Mouse (Mus musculus): ENCODE data around the gene Sctr. TPM values are rescaled to one million over a fixed set of nuclear protein-coding genes. Genes with fewer than 3 reads are reported as not detected.
A peak's percentile ranks its signal among the peaks of the same experiment; 100 is the strongest.

Sctr gene
- 0.45 and 0.52 TPM in 2 replicates for polyA plus RNA-seq (2015; fragmentation: Nextera tagmentation; extraction: Ambion mirVana)

- peak; percentile 73 for ATAC-seq
- peak within 1 kb of the TSS; percentile 81 for H3K4me2 ChIP-seq
- WGBS, result 1% methylated on average over 39 of the region's 39 CpGs
- H3K9me3 ChIP-seq (replicated peaks), result no peaks in the 10 kb centered on the region
- peak within 1 kb of the TSS; percentile 61 for H3K9ac ChIP-seq
- H3K36me3 ChIP-seq (ENCODE audit: poor library complexity, severe bottlenecking), result no peaks in the 10 kb centered on the region
- H3K27me3 ChIP-seq, result peaks cover 21% of the 10 kb centered on the region; the same call in 1 of the 2 replicates
- no peak within 1 kb of the TSS for H3K27ac ChIP-seq
- H3K4me1 ChIP-seq, result peaks cover 26% of the 10 kb centered on the region
- H3K4me3 ChIP-seq, result peak within 1 kb of the TSS; percentile 46
Observed at GRCm38 (mm10) chr1:120006844-120007790, at the start of gene Sctr. TSS of gene Sctr (plus strand) at chr1:120006894.

- 72% methylated on average over 9 of the region's 9 CpGs for WGBS
- Histone ChIP-seq H3K27me3 (no peaks in the 10 kb centered on the region), H3K9me3 (replicated peaks) (no peaks in the 10 kb centered on the region), H3K4me1 (no peaks in the 10 kb centered on the region), H3K36me3 (ENCODE audit: poor library complexity, severe bottlenecking) (no peaks in the 10 kb centered on the region), H3K4me3 (no peak overlapping the region), H3K9ac (no peak overlapping the region), H3K27ac (no peak overlapping the region), H3K4me2 (no peak overlapping the region)
- ATAC-seq, result peak; percentile 67; the same call in 1 of the 2 replicates
Observed at GRCm38 (mm10) chr1:119957716-119958222, 48.9 kb upstream of the Sctr start.

- Histone ChIP-seq H3K27ac (no peak overlapping the region), H3K9ac (no peak overlapping the region), H3K27me3 (no peaks in the 10 kb centered on the region), H3K4me2 (no peak overlapping the region), H3K4me1 (no peaks in the 10 kb centered on the region), H3K36me3 (ENCODE audit: poor library complexity, severe bottlenecking) (no peaks in the 10 kb centered on the region), H3K9me3 (replicated peaks) (no peaks in the 10 kb centered on the region), H3K4me3 (no peak overlapping the region)
- ATAC-seq, result peak; percentile 39; the same call in 1 of the 2 replicates
- WGBS, result 92% methylated on average over 4 of the region's 4 CpGs
Observed at GRCm38 (mm10) chr1:119959464-119959863, 47.2 kb upstream of the Sctr start.

GRCm38 (mm10) chr1:119959920-119960319 lies 46.8 kb upstream of the Sctr start:
- WGBS, result 69% methylated on average over 7 of the region's 7 CpGs
- no peak overlapping the region for H3K27ac ChIP-seq

GRCm38 (mm10) chr1:119965804-119966514 lies 40.7 kb upstream of the Sctr start:
- Histone ChIP-seq H3K36me3 (ENCODE audit: poor library complexity, severe bottlenecking) (no peaks in the 10 kb centered on the region), H3K9me3 (replicated peaks) (no peaks in the 10 kb centered on the region), H3K27ac (no peak overlapping the region), H3K4me2 (no peak overlapping the region), H3K4me3 (no peak overlapping the region), H3K4me1 (no peaks in the 10 kb centered on the region), H3K9ac (no peak overlapping the region), H3K27me3 (no peaks in the 10 kb centered on the region)
- no peak for ATAC-seq
- WGBS, result 66% methylated on average over 12 of the region's 12 CpGs

More at GRCm38 (mm10) chr1:119959920-119960319, 46.8 kb upstream of the Sctr start:
- Histone ChIP-seq H3K4me2 (no peak overlapping the region), H3K27me3 (no peaks in the 10 kb centered on the region), H3K9ac (no peak overlapping the region), H3K36me3 (ENCODE audit: poor library complexity, severe bottlenecking) (no peaks in the 10 kb centered on the region), H3K4me3 (no peak overlapping the region), H3K4me1 (no peaks in the 10 kb centered on the region), H3K9me3 (replicated peaks) (no peaks in the 10 kb centered on the region)
- no peak for ATAC-seq

- WGBS, result 38% methylated on average over 4 of the region's 4 CpGs
- Histone ChIP-seq H3K36me3 (ENCODE audit: poor library complexity, severe bottlenecking) (no peaks in the 10 kb centered on the region), H3K4me1 (no peaks in the 10 kb centered on the region), H3K4me2 (no peak overlapping the region), H3K9me3 (replicated peaks) (no peaks in the 10 kb centered on the region), H3K27me3 (no peaks in the 10 kb centered on the region), H3K27ac (no peak overlapping the region), H3K9ac (no peak overlapping the region), H3K4me3 (no peak overlapping the region)
- no peak for ATAC-seq
Observed at GRCm38 (mm10) chr1:119973117-119973516, 33.6 kb upstream of the Sctr start.

- no peak for ATAC-seq
- H3K4me2 ChIP-seq, result no peak overlapping the region
- H3K9ac ChIP-seq, result no peak overlapping the region
- WGBS, result 90% methylated on average over 4 of the region's 4 CpGs
- H3K4me1 ChIP-seq, result no peaks in the 10 kb centered on the region
- no peak overlapping the region for H3K4me3 ChIP-seq
- H3K27me3 ChIP-seq, result no peaks in the 10 kb centered on the region
- H3K9me3 ChIP-seq (replicated peaks), result 0 out of 2 replicates have a peak, but pooled peaks cover 1% of the 10 kb centered on the region
- no peaks in the 10 kb centered on the region for H3K36me3 ChIP-seq (ENCODE audit: poor library complexity, severe bottlenecking)
- no peak overlapping the region for H3K27ac ChIP-seq
Observed at GRCm38 (mm10) chr1:119975141-119975540, 31.6 kb upstream of the Sctr start.

GRCm38 (mm10) chr1:119986555-119986954 lies 20.1 kb upstream of the Sctr start:
- no peak for ATAC-seq
- no peaks in the 10 kb centered on the region for H3K9me3 ChIP-seq (replicated peaks)
- no peak overlapping the region for H3K4me2 ChIP-seq
- H3K36me3 ChIP-seq (ENCODE audit: poor library complexity, severe bottlenecking), result no peaks in the 10 kb centered on the region
- no peaks in the 10 kb centered on the region for H3K4me1 ChIP-seq
- no peak overlapping the region for H3K4me3 ChIP-seq
- H3K27me3 ChIP-seq, result no peaks in the 10 kb centered on the region
- WGBS, result 77% methylated on average over 5 of the region's 5 CpGs
- H3K27ac ChIP-seq, result no peak overlapping the region
- no peak overlapping the region for H3K9ac ChIP-seq

- Histone ChIP-seq H3K9me3 (replicated peaks) (no peaks in the 10 kb centered on the region), H3K4me3 (peak within 1 kb of the TSS; percentile 41), H3K4me2 (peak within 1 kb of the TSS; percentile 69), H3K36me3 (ENCODE audit: poor library complexity, severe bottlenecking) (no peaks in the 10 kb centered on the region), H3K27ac (no peak within 1 kb of the TSS), H3K4me1 (0 out of 2 replicates have a peak, but pooled peaks cover 7% of the 10 kb centered on the region), H3K27me3 (0 out of 2 replicates have a peak, but pooled peaks cover 3% of the 10 kb centered on the region), H3K9ac (peak within 1 kb of the TSS; percentile 46; the same call in 1 of the 2 replicates)
- 5% methylated on average over 30 of the region's 30 CpGs for WGBS
- peak; percentile 90 for ATAC-seq
Observed at GRCm38 (mm10) chr1:119996798-119997581, 9.7 kb upstream of the Sctr start, which contains the start of gene Cfap221. TSS of gene Cfap221 (minus strand) at chr1:119997234.

- Histone ChIP-seq H3K9me3 (replicated peaks) (no peaks in the 10 kb centered on the region), H3K4me3 (peak overlapping the region; percentile 41; the same call in 1 of the 2 replicates), H3K36me3 (ENCODE audit: poor library complexity, severe bottlenecking) (no peaks in the 10 kb centered on the region), H3K9ac (no peak overlapping the region), H3K4me2 (peak overlapping the region; percentile 69), H3K27ac (no peak overlapping the region), H3K4me1 (0 out of 2 replicates have a peak, but pooled peaks cover 7% of the 10 kb centered on the region), H3K27me3 (0 out of 2 replicates have a peak, but pooled peaks cover 3% of the 10 kb centered on the region)
- ATAC-seq, result 0 out of 2 replicates have a peak, but pooled peaks have one; percentile 22
- WGBS, result 27% methylated on average over 5 of the region's 5 CpGs
Observed at GRCm38 (mm10) chr1:119997644-119998043, 9.1 kb upstream of the Sctr start.

Measured in forebrain, embryonic 13.5 days (tissue).